Mouse (Mus musculus) layer of hippocampus, adult 2 months (tissue): ENCODE data around the gene Slit3. TPM values are rescaled to one million over a fixed set of nuclear protein-coding genes. Genes with fewer than 3 reads are reported as not detected.

ENCODE experiments used
- DNase-seq, 2 experiments: peaks; one replicate each; pipeline ENCODE4 v3.0.0; 2022; ENCODE audit warnings: low spot score in 2 of 2
- H3K27ac ChIP-seq: fragments of 200-600 bp; 2 replicates; pipeline ENCODE4 v1.8.1; 2022
- H3K4me3 ChIP-seq: fragments of 200-600 bp; 2 replicates; pipeline ENCODE4 v1.8.1; 2022; ENCODE audit warnings: mild to moderate bottlenecking
- CTCF ChIP-seq: fragments of 200-600 bp; conservative IDR thresholded peaks from 2 replicates; pipeline ENCODE4 v1.8.1; 2022; ENCODE audit warnings: antibody characterized with exemption, mild to moderate bottlenecking, moderate library complexity
- total RNA-seq, 2 experiments: library from RNA; stranded (reverse); gene quantifications; 2 replicates each; pipeline ENCODE4 v1.2.3; 2021

Slit3 gene
- total RNA-seq, 2 experiments from 2014 or later: 98.9 to 106 TPM

DNA sequence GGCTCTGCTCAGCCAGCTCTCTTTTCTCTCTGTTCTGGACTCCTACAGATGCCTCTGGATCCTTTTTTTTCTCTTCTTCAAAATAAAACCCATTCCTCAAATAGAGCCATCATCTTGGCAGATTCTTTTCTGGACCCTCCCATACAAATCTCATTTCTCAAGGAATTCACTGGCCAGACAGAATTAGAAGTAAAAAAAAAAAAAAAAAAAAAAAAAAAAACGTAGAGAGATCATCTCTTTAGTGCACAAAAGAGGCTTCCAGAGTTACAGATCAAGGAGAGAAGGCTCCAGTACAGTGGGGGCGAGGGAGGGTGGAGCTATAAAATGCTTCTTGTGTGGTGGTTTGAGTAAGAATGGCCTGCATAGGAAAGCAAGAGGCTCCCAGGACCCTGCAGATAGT is 10.2 kb upstream of the Slit3 start:
- Histone ChIP-seq H3K27ac (no peak overlapping the region), H3K4me3 (no peak overlapping the region)
- DNase-seq: no peak
- no peak for TF ChIP-seq CTCF

DNA sequence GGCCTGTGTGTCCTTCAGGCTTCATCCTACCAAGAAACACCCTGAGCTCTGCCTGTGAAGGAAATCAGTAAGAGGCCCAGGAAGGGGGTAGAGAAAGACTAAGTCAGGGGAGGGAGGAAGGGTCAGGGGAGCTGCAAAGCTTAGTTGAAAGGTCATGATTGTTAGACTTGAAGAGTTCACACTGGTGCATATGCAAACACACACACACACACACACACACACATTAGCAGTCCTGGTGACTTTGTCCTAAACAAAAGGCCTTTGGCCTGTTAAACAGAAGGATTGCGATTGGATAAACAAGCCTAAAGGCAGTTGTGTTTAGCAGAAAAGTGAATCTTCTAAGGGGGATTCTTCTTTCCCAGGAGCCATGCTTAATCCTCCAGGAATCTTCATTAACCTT is 7.7 kb upstream of the Slit3 start:
- no peak for DNase-seq
- H3K27ac ChIP-seq: no peak overlapping the region

DNA sequence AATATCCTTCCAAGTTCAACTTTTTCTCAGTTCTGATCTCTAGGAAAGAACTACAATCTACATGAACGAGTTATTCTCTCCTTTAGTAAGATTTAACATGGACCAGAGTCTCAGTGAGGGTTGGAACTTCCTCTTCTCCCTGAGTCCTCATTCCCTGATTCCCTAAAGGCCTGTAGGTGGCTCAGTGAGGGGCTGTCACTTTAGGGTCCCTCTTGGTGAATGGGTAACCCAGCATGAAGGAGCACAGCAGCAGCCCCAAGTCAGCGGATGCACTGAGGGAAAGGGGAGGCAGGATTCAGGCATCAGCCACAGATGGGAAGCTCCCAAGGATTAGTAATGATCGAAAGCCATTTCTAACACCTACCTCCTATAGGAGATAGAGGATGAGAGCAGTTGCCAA is 4.6 kb upstream of the Slit3 start:
- no peak for DNase-seq
- Histone ChIP-seq H3K4me3 (no peak overlapping the region), H3K27ac (no peak overlapping the region)
- no peak for TF ChIP-seq CTCF

More for the DNA sequence above, 7.7 kb upstream of the Slit3 start:
- no peak for TF ChIP-seq CTCF
- H3K4me3 ChIP-seq: no peak overlapping the region

DNA sequence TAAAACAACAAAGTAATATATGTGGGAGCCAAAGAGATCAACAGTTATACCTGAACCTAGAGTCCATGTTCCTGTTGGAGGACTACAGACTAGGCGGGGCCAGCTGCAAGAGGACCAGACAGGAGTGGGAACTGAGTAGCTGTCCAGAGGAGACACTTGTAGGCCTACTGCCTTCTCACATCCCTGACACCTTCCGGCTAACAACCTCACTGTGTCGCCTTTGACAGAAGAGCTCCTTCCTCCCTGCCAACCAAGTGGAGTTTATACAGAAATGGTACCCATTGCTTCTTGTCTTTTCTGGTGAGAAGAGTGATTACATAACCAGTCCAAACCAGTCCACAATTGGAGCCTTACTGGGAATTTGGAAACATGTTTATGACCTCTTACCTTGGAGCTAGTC is 3.2 kb upstream of the Slit3 start:
- DNase-seq: no peak
- Histone ChIP-seq H3K4me3 (no peak overlapping the region), H3K27ac (no peak overlapping the region)
- no peak for TF ChIP-seq CTCF

DNA sequence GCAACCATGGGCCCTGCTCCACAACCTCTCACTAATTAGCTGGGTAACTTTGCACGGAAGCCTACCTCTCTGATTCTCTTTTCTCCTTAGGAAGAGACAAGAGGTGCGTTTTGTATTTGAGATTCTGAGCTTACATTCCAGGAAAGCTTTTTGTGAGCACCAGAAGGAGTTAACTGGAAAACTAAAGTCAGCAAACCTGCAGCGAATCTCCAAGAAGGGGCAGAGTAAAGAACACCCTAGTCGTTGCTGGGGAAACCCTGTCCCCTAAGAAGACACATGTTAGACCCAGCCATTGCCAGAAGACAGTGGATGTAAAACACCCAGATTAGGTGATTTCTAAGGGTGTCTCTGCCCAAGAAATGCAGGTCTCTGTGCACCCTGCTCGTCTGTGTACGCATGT is 2.3 kb upstream of the Slit3 start:
- Histone ChIP-seq H3K27ac (no peak overlapping the region), H3K4me3 (no peak overlapping the region)
- DNase-seq: no peak
- no peak for TF ChIP-seq CTCF

DNA sequence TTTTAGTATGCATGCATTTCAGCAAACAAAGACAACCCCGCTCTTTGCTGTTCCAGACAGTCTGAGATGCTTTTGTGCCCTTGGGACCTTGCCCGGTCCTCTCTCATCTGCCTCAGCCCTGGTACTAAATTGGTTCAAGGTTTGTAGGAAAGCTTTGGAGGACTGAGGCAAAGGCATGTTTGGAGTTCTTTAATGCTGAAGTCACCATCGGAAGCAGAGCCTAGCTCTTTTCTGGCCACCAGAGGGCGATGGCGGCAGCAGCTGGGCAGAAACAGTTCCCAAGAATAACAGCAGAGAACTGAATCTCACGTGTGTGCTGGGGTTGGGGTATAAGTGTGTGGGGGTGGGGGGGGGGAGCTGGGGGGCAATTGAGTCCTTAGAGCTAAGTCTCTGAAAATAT is 1.7 kb upstream of the Slit3 start:
- Histone ChIP-seq H3K4me3 (no peak overlapping the region), H3K27ac (no peak overlapping the region)
- peak; percentile 75 to 82 for DNase-seq
- TF ChIP-seq CTCF: peak; percentile 80

DNA sequence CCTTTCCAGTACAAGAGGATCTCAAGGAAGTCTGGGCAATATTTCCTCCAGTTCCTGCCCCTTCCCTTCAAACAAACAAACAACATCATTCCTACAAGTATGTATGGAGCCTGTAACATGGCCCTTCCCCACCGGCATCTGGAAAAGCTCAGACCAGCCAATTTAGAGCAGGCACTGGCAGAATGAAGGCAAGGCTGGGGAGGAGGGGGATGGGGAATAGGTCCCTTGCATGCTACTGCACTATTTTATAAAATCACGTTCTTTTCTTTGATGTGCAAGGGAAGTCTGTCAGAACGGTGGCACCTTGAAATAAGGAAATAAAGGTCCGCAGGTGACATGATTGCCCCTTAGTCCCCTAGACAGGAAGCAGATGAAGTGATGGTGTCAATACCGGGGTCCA is 948 bp upstream of the Slit3 start:
- Histone ChIP-seq H3K4me3 (no peak overlapping the region), H3K27ac (no peak overlapping the region)
- TF ChIP-seq CTCF: no peak
- no peak for DNase-seq

DNA sequence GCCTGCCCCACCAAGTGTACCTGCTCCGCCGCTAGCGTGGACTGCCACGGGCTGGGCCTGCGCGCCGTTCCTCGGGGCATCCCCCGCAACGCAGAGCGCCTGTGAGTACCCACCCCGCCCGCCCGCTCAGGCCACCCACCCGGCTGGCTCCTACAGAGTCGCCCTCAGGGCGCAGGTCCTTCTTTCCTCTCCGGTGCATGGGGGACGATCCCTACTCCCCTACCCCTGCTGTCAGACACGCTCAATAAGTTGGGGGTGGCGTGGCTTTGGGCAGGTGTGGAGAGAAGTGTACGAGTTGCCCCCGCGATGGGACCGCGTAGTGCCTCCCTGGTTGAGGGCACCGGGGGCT is 561 bp downstream of the Slit3 start:
- H3K27ac ChIP-seq: peak overlapping the region; percentile 95
- TF ChIP-seq CTCF: no peak
- peak overlapping the region; percentile 71 for H3K4me3 ChIP-seq
- DNase-seq: no peak

DNA sequence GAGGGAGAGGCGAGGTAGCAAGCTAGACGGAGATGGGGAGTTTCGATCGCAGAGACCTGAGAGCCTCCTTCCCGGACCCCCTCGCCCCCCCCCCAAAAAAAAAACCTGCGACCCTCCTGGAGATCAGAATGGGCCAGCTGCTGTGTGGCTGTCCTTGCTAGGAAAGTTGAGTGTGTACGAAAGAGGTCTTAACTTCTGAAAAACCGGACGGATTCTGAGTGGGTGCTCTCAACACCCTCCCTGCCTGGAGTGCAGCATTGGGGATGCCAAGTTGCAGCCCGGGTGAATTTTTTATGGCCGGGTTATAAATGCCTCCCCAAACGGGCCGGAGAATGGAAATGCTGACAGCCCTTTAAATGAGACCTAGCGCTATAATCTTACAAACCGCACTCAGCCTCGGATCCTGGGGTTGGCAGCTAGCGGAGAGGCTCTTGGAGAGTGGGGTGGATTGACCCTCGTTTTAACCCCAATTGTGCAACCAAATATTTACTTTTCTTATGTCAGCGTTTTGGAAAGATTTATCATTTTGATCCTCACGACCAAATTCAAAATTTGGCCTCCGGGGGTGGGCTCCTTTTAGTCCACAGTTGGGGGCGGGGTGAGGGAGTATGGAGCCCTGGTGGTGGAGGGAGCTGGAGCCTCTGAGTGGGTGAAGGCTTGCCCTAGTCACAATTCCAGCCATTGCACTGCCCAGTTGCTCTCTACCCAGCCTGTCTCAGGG is 1.2 kb downstream of the Slit3 start:
- peak overlapping the region; percentile 71 for H3K4me3 ChIP-seq
- peak; percentile 35 for TF ChIP-seq CTCF
- peak overlapping the region; percentile 95 for H3K27ac ChIP-seq
- DNase-seq: no peak

DNA sequence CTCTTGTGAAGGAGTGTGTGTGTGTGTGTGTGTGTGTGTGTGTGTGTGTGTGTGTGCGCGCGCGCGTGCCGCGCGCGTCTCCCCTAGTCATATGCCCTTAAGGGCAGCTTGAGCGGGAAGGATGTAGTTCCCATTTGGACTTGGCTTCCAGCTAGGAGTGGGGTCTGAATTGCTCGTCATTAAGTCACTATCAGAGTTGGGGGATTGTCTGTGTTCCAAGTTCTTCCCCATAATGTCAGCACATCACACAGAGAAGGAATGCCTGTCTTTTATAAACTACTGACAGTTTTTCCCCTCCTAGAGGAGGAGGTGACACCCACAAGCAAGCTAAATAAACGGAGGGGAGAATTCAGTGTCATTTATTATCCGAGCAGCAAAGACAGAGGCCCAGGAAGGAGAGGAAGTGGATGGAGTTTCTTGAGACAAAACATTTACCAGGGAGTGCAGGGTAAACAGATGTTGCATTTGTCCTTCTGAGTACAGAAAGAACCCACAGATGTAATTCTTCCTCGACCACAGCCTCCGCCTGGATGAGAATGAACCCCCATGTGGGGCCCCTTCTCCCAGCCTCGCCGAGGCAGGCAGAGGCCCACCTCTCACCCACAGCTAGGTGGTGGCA is 3.6 kb downstream of the Slit3 start:
- DNase-seq: no peak
- peak overlapping the region; percentile 71 for H3K4me3 ChIP-seq
- H3K27ac ChIP-seq: peak overlapping the region; percentile 95
- no peak for TF ChIP-seq CTCF

DNA sequence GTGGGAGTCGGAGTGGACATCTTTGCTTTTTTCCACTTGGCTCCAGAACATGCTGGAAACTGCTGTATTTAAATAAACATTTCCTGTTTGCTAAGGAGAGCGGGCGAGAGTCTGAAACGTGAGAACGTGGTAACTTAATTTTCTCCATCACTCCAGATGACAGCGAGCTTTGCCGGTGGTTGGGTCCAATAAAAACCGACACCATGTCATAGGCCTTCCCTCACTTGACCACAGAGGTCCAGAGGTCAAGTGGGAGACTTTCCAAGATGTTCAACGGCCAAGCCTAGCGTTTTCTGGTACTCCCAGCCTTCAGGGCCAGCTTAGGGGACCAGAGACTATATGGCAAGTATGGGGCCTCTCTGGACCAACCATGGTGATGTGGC is 4.1 kb downstream of the Slit3 start:
- Histone ChIP-seq H3K4me3 (peak overlapping the region; percentile 71), H3K27ac (peak overlapping the region; percentile 95)
- no peak for TF ChIP-seq CTCF
- DNase-seq: no peak

DNA sequence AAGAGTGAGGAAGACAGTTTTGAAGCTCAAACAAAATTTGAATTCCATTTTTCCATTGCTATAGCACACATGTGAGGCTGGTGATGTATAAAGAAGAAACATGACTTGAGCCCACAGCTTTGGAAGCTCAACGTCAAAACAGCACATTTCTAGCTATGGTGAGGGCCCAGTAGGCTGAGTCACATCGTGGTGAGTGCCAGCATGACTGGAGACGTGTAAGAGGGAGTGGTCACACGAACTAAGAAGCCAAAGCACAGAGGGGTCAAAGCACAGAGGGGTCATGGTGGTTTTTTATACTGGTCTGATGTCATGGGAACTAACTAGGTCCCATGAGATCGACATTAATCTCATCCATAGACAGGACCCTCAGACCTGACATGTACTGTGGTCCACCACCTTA is 10.7 kb downstream of the Slit3 start:
- TF ChIP-seq CTCF: no peak
- no peak overlapping the region for H3K4me3 ChIP-seq
- DNase-seq: no peak
- H3K27ac ChIP-seq: 0 out of 2 replicates have a peak overlapping the region, but pooled peaks have one; percentile 7

DNA sequence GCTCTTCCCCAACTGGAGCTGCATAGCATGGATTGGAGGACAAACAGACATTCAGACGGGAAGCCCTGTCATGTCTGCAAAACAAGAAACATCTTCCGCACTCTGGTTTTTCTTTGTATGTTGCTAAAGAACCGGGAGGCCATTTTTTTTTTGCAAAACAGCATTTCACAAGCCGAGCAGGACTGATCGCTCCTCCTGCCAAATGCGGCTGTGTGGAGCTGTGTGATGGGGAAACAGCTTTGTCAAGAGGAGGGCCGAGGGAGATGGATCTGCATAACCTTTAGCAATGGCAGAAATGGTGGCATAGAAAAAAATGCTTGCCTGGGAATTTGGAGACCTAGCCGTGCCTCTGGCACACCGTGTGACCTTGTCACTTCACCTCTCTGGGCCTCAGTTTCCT is 15.6 kb downstream of the Slit3 start:
- Histone ChIP-seq H3K4me3 (no peak overlapping the region), H3K27ac (peak overlapping the region; percentile 82)
- TF ChIP-seq CTCF: no peak
- no peak for DNase-seq

DNA sequence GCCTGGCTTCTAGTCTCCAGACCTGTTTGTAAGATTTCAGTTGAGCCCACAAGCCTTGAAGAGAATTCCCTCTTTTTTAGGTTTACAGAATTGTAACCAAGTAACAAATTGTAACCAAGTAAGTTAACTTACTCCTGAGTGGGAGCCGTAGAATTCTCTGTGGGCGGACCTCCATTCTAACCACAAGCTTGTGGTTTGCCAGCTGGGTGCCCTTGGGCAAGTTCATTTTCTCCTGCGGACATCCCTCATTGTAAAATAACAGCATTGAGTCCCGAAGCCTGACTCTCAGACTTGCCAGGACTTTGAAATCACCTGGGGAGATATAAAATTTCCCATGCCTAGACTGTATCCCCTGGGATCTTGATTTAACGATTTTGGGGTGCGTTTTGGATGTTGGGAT is 19.1 kb downstream of the Slit3 start:
- Histone ChIP-seq H3K27ac (peak overlapping the region; percentile 53; the same call in 1 of the 2 replicates), H3K4me3 (no peak overlapping the region)
- TF ChIP-seq CTCF: no peak
- DNase-seq: no peak

DNA sequence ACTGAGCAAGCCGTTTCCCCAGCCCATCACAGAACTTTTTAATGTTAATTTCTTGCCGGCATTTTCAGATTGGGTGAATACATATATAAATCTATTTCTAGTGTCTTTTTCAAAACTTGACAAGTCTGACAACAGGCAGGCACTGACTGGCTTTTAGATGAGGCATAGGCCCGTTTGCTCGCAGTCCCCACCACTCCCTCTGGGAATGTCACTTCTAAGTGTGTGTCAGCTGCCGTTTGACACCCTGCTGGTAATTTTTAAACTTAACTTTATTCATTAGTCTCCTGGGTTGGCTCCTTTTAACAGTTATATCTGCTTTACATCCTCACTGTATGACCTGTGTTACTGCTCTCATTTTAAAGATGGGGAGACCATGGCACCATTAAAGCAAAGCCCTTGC is 21.2 kb downstream of the Slit3 start:
- DNase-seq: no peak
- Histone ChIP-seq H3K27ac (peak overlapping the region; percentile 73), H3K4me3 (no peak overlapping the region)
- 0 out of 2 replicates have a peak, but pooled peaks have one; percentile 15 for TF ChIP-seq CTCF
